Mouse (Mus musculus): ENCODE measurements around the gene Trim2. TPM values are rescaled to one million over a fixed set of nuclear protein-coding genes. Genes with fewer than 3 reads are reported as not detected.

The Trim2 gene
- polyA plus RNA-seq, 1 experiment from 2014 or later = 23.0 TPM

- Histone ChIP-seq H3K4me3 (replicated peaks; ENCODE audit: low read depth, low read length) (no peak overlapping the region), H3K4me2 (ENCODE audit: low read length) (no peak overlapping the region), H3K9ac (ENCODE audit: low read depth, low read length) (no peak overlapping the region), H3K27ac (no peak overlapping the region), H3K9me3 (replicated peaks; ENCODE audit: low read length) (no peaks in the 10 kb centered on the region), H3K4me1 (replicated peaks; ENCODE audit: insufficient read depth, low read length) (0 out of 2 replicates have a peak, but pooled peaks cover 5% of the 10 kb centered on the region), H3K27me3 (ENCODE audit: insufficient read depth, low read length) (no peaks in the 10 kb centered on the region), H3K36me3 (ENCODE audit: insufficient read depth, low read length) (no peaks in the 10 kb centered on the region)
- WGBS = 79% methylated on average over 3 of the region's 3 CpGs
- ATAC-seq (replicated peaks; ENCODE audit: low FRiP score, low read depth) (no peak), DNase-seq (ENCODE audit: low spot score) (no peak)
- no peak for TF ChIP-seq CTCF (IDR thresholded peaks at IDR 0.05; ENCODE audit: low read depth)
Measured at GRCm38 (mm10) chr3:84243116-84243515, 63.6 kb downstream of the Trim2 start.

- Histone ChIP-seq H3K4me3 (replicated peaks; ENCODE audit: low read depth, low read length) (no peak overlapping the region), H3K4me2 (ENCODE audit: low read length) (no peak overlapping the region), H3K36me3 (ENCODE audit: insufficient read depth, low read length) (no peaks in the 10 kb centered on the region), H3K27ac (no peak overlapping the region), H3K4me1 (replicated peaks; ENCODE audit: insufficient read depth, low read length) (no peaks in the 10 kb centered on the region), H3K9ac (ENCODE audit: low read depth, low read length) (no peak overlapping the region), H3K27me3 (ENCODE audit: insufficient read depth, low read length) (no peaks in the 10 kb centered on the region), H3K9me3 (replicated peaks; ENCODE audit: low read length) (no peaks in the 10 kb centered on the region)
- 91% methylated on average over 4 of the region's 4 CpGs for whole genome bisulfite sequencing
- ATAC-seq (replicated peaks; ENCODE audit: low FRiP score, low read depth) (no peak), DNase-seq (ENCODE audit: low spot score) (no peak)
- no peak for TF ChIP-seq CTCF (IDR thresholded peaks at IDR 0.05; ENCODE audit: low read depth)
Measured at GRCm38 (mm10) chr3:84242497-84242896, 64.2 kb downstream of the Trim2 start.

GRCm38 (mm10) chr3:84241098-84241497 is 65.6 kb downstream of the Trim2 start:
- H3K9me3 ChIP-seq (replicated peaks; ENCODE audit: low read length) = no peaks in the 10 kb centered on the region
- H3K9ac ChIP-seq (ENCODE audit: low read depth, low read length) = no peak overlapping the region
- no peaks in the 10 kb centered on the region for H3K4me1 ChIP-seq (replicated peaks; ENCODE audit: insufficient read depth, low read length)
- TF ChIP-seq CTCF (IDR thresholded peaks at IDR 0.05; ENCODE audit: low read depth) = no peak
- H3K27me3 ChIP-seq (ENCODE audit: insufficient read depth, low read length) = no peaks in the 10 kb centered on the region
- no peak overlapping the region for H3K4me2 ChIP-seq (ENCODE audit: low read length)
- no peak overlapping the region for H3K27ac ChIP-seq
- 89% methylated on average over 4 of the region's 4 CpGs for WGBS
- no peaks in the 10 kb centered on the region for H3K36me3 ChIP-seq (ENCODE audit: insufficient read depth, low read length)
- no peak; the same call in 1 of the 2 replicates for ATAC-seq (replicated peaks; ENCODE audit: low FRiP score, low read depth)
- H3K4me3 ChIP-seq (replicated peaks; ENCODE audit: low read depth, low read length) = no peak overlapping the region
- DNase-seq (ENCODE audit: low spot score) = no peak

GRCm38 (mm10) chr3:84235420-84236304 is 71.0 kb downstream of the Trim2 start:
- H3K9me3 ChIP-seq (replicated peaks; ENCODE audit: low read length) = no peaks in the 10 kb centered on the region
- TF ChIP-seq CTCF (IDR thresholded peaks at IDR 0.05; ENCODE audit: low read depth) = no peak
- H3K9ac ChIP-seq (ENCODE audit: low read depth, low read length) = no peak overlapping the region
- peak; percentile 42 for DNase-seq (ENCODE audit: low spot score)
- 39% methylated on average over 10 of the region's 10 CpGs for WGBS
- H3K4me2 ChIP-seq (ENCODE audit: low read length) = no peak overlapping the region
- H3K36me3 ChIP-seq (ENCODE audit: insufficient read depth, low read length) = no peaks in the 10 kb centered on the region
- no peaks in the 10 kb centered on the region for H3K27me3 ChIP-seq (ENCODE audit: insufficient read depth, low read length)
- H3K27ac ChIP-seq = peak overlapping the region; percentile 20; the same call in 1 of the 2 replicates
- H3K4me1 ChIP-seq (replicated peaks; ENCODE audit: insufficient read depth, low read length) = peaks cover 14% of the 10 kb centered on the region
- no peak overlapping the region for H3K4me3 ChIP-seq (replicated peaks; ENCODE audit: low read depth, low read length)
- ATAC-seq (replicated peaks; ENCODE audit: low FRiP score, low read depth) = no peak

GRCm38 (mm10) chr3:84234562-84234961 is 72.1 kb downstream of the Trim2 start:
- WGBS = 82% methylated on average over 4 of the region's 4 CpGs
- TF ChIP-seq CTCF (IDR thresholded peaks at IDR 0.05; ENCODE audit: low read depth) = no peak

GRCm38 (mm10) chr3:84233663-84234415 is 72.8 kb downstream of the Trim2 start:
- Histone ChIP-seq H3K4me1 (replicated peaks; ENCODE audit: insufficient read depth, low read length) (peaks cover 16% of the 10 kb centered on the region), H3K4me3 (replicated peaks; ENCODE audit: low read depth, low read length) (no peak overlapping the region), H3K27ac (no peak overlapping the region), H3K4me2 (ENCODE audit: low read length) (no peak overlapping the region), H3K9me3 (replicated peaks; ENCODE audit: low read length) (no peaks in the 10 kb centered on the region), H3K9ac (ENCODE audit: low read depth, low read length) (no peak overlapping the region), H3K36me3 (ENCODE audit: insufficient read depth, low read length) (no peaks in the 10 kb centered on the region), H3K27me3 (ENCODE audit: insufficient read depth, low read length) (no peaks in the 10 kb centered on the region)
- DNase-seq (ENCODE audit: low spot score) (no peak), ATAC-seq (replicated peaks; ENCODE audit: low FRiP score, low read depth) (no peak)
- 91% methylated on average over 5 of the region's 5 CpGs for WGBS
- no peak for TF ChIP-seq CTCF (IDR thresholded peaks at IDR 0.05; ENCODE audit: low read depth)

More at GRCm38 (mm10) chr3:84234562-84234961, 72.1 kb downstream of the Trim2 start:
- Histone ChIP-seq H3K9me3 (replicated peaks; ENCODE audit: low read length) (no peaks in the 10 kb centered on the region), H3K4me3 (replicated peaks; ENCODE audit: low read depth, low read length) (no peak overlapping the region), H3K27ac (peak overlapping the region; percentile 20; the same call in 1 of the 2 replicates), H3K27me3 (ENCODE audit: insufficient read depth, low read length) (no peaks in the 10 kb centered on the region), H3K36me3 (ENCODE audit: insufficient read depth, low read length) (no peaks in the 10 kb centered on the region), H3K4me1 (replicated peaks; ENCODE audit: insufficient read depth, low read length) (peaks cover 16% of the 10 kb centered on the region), H3K4me2 (ENCODE audit: low read length) (no peak overlapping the region), H3K9ac (ENCODE audit: low read depth, low read length) (no peak overlapping the region)
- ATAC-seq (replicated peaks; ENCODE audit: low FRiP score, low read depth) (no peak), DNase-seq (ENCODE audit: low spot score) (no peak)

All from kidney, postnatal 0 days (tissue).